Mouse (Mus musculus) WW6 (cell line): ENCODE measurements at regions not wholly inside any gene's neighbourhood (a gene's known extent, or its start where the extent isn't known, plus 50 kb on each side); places are given as distances from the start of the nearest gene placed in this dataset.

Experiments
- DNase-seq: peaks from one replicate; pipeline ENCODE4 v3.0.0-alpha.2; 2013; ENCODE audit warnings: low read depth, low spot score

DNA sequence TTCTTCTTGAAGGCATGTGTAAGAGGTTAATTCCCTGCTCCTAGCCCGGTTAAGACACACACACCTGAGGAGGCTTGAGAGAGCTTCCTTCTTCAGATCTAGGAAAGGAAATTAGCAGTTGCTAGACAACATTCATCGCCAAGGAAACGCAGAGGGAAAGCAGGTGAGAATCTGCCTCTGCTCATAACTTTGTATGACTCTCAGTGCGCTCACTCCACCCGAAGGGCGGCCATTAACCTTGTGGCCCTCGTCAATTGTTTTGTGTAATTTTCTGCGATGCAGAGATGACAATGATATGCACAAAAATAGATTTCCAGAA, 105.3 kb upstream of the Sgk1 start:
- no peak for DNase-seq

DNA sequence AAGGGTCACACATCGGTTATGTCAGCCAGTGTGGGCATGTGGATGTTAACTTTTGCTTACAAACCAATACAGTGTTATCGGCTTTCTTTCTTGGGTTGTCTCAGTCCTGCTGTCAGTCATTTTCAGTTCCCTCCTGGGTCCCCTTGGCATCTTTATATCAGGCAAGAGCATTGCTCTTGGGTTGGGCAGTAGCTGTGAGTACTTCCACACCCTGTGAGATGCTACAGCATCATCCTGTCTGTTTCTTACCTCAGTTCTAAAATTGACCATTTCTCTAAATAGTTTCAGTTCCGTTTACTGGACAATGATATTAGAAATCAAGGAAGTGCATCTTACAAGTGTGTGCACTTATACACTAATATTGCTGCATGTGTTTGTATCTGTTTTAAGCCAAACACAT, 104.9 kb upstream of the Sgk1 start:
- DNase-seq: no peak

- DNase-seq: no peak
Measured at GRCm38 (mm10) chr10:21783478-21783877, 98.5 kb upstream of the Sgk1 start.

DNA sequence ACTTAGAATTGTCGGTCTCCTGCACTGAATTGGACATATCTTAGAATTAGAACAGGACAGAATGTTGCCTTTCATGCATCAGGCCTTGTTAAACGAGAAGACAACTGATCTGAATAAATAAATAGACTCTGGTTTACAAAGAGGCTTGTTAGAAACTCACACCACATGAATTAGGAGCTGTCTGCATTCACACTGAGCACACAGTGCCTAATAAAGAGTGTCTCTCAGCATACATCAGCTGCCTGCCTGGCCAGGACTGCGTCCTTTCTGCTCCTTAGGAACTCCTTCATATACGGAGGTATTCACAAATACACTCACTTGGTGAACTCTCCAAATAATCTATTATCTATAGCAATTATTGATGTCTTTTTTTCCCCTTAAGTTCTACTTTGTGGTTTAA, 96.9 kb upstream of the Sgk1 start:
- no peak for DNase-seq

DNA sequence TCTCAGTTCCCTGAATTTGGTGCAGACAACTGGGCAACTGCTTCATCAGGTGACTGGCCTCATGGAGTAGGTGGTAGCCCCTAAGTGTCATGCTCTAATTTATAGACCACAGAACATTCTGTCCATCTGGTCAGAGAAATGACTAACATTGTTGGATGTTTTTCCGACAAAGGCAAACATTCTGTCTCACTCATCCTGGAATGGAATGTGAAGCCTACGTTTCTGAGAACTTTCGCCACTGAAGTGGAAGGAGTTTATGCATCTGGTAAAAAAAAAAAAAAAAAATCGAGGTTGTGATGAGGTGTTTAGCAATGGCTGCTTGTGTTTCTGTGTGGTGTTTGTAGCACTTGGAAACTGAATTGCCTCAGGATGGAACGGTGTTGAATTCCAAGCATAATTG, 96.2 kb upstream of the Sgk1 start:
- no peak for DNase-seq

- DNase-seq: no peak
Measured at GRCm38 (mm10) chr10:21789847-21790530, 92.0 kb upstream of the Sgk1 start.

DNA sequence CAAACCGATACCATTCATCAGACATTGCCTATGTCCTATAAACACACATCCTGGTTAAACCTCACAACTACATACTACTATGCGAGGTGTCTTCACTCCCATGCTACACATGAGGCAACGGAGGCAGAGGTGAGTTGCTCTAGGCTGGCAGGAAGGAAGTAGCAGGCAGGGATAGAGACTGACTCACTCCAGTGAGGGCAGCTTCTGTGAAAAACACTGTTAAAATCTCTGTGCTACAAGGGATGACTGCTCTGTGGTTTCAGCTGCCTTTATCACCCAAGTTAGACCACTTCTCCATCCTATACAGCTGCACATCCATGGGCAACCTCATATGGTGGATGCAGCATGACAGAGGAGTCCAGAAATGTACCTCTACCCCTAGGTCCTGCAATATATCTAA, 91.0 kb upstream of the Sgk1 start:
- no peak for DNase-seq

GRCm38 (mm10) chr10:21792431-21792830, 89.6 kb upstream of the Sgk1 start:
- DNase-seq: no peak

DNA sequence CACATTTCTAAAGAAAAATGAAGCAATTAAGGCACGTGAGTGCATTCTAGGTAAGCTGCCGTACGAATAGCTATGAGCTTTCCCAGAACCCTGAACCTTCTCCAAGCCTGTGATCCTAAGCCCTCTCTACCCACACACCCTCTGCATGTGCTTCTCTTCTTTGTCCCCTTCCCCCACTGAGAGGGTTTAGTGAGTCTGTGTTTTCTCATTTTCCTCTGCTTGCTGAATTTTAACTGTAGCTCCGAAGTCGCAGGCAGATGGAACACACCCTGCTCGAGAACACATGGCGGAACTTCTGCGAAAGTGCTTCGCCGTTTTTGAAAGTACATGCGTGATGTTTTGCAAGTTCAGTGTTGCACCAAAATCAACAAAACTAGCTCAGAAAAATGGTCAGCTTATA, 88.3 kb upstream of the Sgk1 start:
- DNase-seq: no peak

DNA sequence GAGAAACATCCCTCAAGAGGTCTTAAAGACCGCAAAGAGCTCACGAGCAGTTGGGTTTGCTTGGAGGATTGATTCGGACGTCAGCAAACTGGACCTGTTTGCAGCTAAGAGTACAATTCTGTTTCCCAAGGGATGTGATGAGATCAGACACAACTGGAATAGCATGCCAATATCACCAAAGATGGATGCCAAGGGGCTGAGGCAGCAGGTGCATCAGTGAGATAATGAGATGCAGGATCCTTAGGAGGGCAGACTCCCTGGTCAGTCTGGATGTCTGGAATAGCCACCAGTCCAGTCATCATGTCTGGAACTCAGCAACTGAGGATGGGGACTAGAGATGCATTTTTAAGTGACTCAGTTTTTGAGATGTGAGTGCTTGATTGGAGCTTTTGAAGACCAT, 85.6 kb upstream of the Sgk1 start:
- no peak for DNase-seq

GRCm38 (mm10) chr10:21798103-21798502, 83.9 kb upstream of the Sgk1 start:
- no peak for DNase-seq

DNA sequence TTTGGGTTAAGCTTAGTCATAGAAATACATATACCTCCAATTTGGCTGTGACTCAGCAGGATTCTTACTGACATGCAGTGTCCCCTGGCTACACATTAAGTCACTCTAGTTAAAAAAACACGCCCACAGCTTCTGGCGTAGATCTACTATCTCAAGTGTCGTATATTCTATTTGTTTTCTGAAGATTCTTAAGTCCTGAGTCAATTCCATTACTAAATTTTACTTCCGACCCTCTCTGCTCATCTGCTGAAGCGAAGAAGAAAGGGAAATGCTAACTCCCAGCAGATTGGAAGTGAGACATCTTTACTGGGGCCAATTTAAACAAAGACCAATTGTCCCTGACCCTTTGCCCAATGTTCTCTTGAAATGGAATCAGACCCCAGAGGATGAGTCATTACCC, 80.4 kb upstream of the Sgk1 start:
- DNase-seq: no peak

DNA sequence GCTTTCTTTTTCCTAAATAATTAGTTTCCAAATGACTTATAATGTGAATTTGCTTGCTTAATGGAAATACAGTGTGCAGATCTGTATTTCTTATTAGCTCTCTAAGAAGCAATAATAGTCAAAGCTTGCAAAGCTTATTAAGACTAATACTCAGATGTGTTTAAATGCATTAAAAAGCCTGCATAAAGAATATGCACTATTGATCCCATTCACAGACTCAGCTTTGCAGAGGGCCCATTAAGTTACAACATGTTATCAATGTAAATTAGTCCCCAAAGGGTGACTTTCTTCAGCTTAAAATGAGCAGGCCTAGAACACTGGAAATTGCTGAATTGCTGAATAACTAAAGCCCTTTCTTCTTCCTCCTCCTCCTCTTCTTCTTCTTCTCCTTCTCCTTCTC, 78.8 kb upstream of the Sgk1 start:
- DNase-seq: no peak

- no peak for DNase-seq
Measured at GRCm38 (mm10) chr10:21804761-21805160, 77.2 kb upstream of the Sgk1 start.

GRCm38 (mm10) chr10:21805606-21806005, 76.4 kb upstream of the Sgk1 start:
- no peak for DNase-seq

GRCm38 (mm10) chr10:21806716-21807115, 75.3 kb upstream of the Sgk1 start:
- DNase-seq: no peak

GRCm38 (mm10) chr10:21819686-21820085, 62.3 kb upstream of the Sgk1 start:
- no peak for DNase-seq

- no peak for DNase-seq
Measured at GRCm38 (mm10) chr10:21821421-21821820, 60.6 kb upstream of the Sgk1 start.

- no peak for DNase-seq
Measured at GRCm38 (mm10) chr10:21824418-21825025, 57.5 kb upstream of the Sgk1 start.

GRCm38 (mm10) chr10:21826793-21827504, 55.0 kb upstream of the Sgk1 start:
- no peak for DNase-seq

DNA sequence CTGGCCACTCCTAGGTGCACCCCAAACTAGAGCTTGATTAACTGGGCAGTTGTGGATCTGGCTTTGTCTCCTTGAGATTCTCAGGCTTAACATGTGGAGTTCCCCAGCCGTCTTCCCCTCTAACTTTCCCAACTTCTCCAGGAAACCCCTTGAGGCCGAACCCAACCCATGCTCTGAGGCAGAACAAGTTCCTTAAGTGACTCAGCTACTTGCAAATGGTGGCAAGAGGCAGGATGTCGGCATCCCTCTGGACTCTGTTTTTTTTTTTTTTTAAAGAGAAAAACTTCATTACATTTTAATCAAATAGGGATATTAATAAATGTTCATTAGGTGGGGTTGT, 54.5 kb upstream of the Sgk1 start:
- DNase-seq: no peak

DNA sequence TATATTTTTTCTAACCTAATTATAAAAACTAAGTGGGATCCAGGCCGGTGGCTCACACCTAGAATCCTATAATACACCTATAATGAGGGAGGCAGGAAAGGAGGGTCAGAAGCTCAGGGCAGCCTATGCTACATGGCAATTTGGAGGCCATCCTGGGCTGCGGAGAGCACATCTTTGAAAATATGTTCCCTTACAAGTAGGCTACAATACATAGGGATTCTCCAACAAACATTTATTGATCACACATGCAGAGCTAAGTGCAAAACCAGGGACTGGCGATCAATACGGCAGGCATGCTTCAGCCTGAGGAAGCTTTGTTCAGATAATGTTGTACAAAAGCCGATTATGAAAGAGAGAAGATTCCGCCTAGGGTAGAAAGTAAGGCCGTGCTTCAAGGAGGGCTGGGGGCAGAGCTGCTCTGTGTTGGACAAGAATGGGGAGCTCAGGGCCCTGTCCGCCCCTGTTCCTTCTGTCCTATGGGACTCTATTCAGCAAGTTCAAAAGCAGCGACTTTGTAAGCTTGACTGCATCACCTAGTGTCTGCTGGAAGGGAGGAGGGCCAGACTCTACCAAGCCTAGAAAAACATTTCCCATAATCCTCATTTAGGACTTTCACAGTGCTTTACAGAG, 53.4 kb upstream of the Sgk1 start:
- no peak for DNase-seq
